Mouse (Mus musculus): ENCODE data around the gene Rab29. TPM values are rescaled to one million over a fixed set of nuclear protein-coding genes. Genes with fewer than 3 reads are reported as not detected.

Gene Rab29
- total and polyA plus RNA-seq, 2 experiments from 2014 or later, result 14.7 to 18.8 TPM

GRCm38 (mm10) chr1:131829279-131829678 is 37.7 kb upstream of the Rab29 start:
- Histone ChIP-seq H3K27me3 (ENCODE audit: control insufficient read depth, insufficient read depth, low read length) (no peaks in the 10 kb centered on the region), H3K4me1 (ENCODE audit: control insufficient read depth, insufficient read depth) (peaks cover 23% of the 10 kb centered on the region), H3K36me3 (replicated peaks; ENCODE audit: control insufficient read depth, insufficient read depth, low read length) (peaks cover 30% of the 10 kb centered on the region), H3K4me3 (ENCODE audit: low read depth, low read length) (peak overlapping the region; percentile 83), H3K9ac (replicated peaks; ENCODE audit: low read depth, low read length) (peak overlapping the region; percentile 81), H3K4me2 (ENCODE audit: low read depth, low read length) (peak overlapping the region; percentile 85), H3K27ac (ENCODE audit: low read depth) (no peak overlapping the region), H3K9me3 (replicated peaks; ENCODE audit: control insufficient read depth, low read length) (no peaks in the 10 kb centered on the region)
- ATAC-seq (ENCODE audit: insufficient read depth, low read depth) (no peak), DNase-seq (ENCODE audit: low spot score) (no peak)
- 40% methylated on average over 5 of the region's 5 CpGs for WGBS
- TF ChIP-seq EP300 (IDR thresholded peaks at IDR 0.05; ENCODE audit: low read depth) (no peak), CTCF (IDR thresholded peaks at IDR 0.05; ENCODE audit: low read depth) (no peak)

GRCm38 (mm10) chr1:131830561-131830960 is 36.5 kb upstream of the Rab29 start:
- Histone ChIP-seq H3K36me3 (replicated peaks; ENCODE audit: control insufficient read depth, insufficient read depth, low read length) (peaks cover 33% of the 10 kb centered on the region), H3K9ac (replicated peaks; ENCODE audit: low read depth, low read length) (no peak overlapping the region), H3K4me3 (ENCODE audit: low read depth, low read length) (no peak overlapping the region), H3K4me1 (ENCODE audit: control insufficient read depth, insufficient read depth) (peaks cover 23% of the 10 kb centered on the region), H3K27me3 (ENCODE audit: control insufficient read depth, insufficient read depth, low read length) (no peaks in the 10 kb centered on the region), H3K27ac (ENCODE audit: low read depth) (no peak overlapping the region), H3K9me3 (replicated peaks; ENCODE audit: control insufficient read depth, low read length) (no peaks in the 10 kb centered on the region), H3K4me2 (ENCODE audit: low read depth, low read length) (no peak overlapping the region)
- no peak for DNase-seq (ENCODE audit: low spot score)
- WGBS, result 81% methylated on average over 15 of the region's 15 CpGs
- TF ChIP-seq CTCF (IDR thresholded peaks at IDR 0.05; ENCODE audit: low read depth) (no peak), EP300 (IDR thresholded peaks at IDR 0.05; ENCODE audit: low read depth) (no peak)
- ATAC-seq (ENCODE audit: insufficient read depth, low read depth), result no peak

GRCm38 (mm10) chr1:131830971-131831641 is 35.9 kb upstream of the Rab29 start:
- Histone ChIP-seq H3K4me2 (ENCODE audit: low read depth, low read length) (no peak overlapping the region), H3K27me3 (ENCODE audit: control insufficient read depth, insufficient read depth, low read length) (no peaks in the 10 kb centered on the region), H3K9ac (replicated peaks; ENCODE audit: low read depth, low read length) (no peak overlapping the region), H3K4me3 (ENCODE audit: low read depth, low read length) (no peak overlapping the region), H3K4me1 (ENCODE audit: control insufficient read depth, insufficient read depth) (peaks cover 23% of the 10 kb centered on the region), H3K9me3 (replicated peaks; ENCODE audit: control insufficient read depth, low read length) (no peaks in the 10 kb centered on the region), H3K36me3 (replicated peaks; ENCODE audit: control insufficient read depth, insufficient read depth, low read length) (peaks cover 33% of the 10 kb centered on the region), H3K27ac (ENCODE audit: low read depth) (no peak overlapping the region)
- TF ChIP-seq EP300 (IDR thresholded peaks at IDR 0.05; ENCODE audit: low read depth) (no peak), CTCF (IDR thresholded peaks at IDR 0.05; ENCODE audit: low read depth) (no peak)
- 76% methylated on average over 8 of the region's 8 CpGs for WGBS
- DNase-seq (ENCODE audit: low spot score), result no peak
- ATAC-seq (ENCODE audit: insufficient read depth, low read depth), result no peak

- 87% methylated on average over 3 of the region's 3 CpGs for WGBS
- no peak overlapping the region for H3K9ac ChIP-seq (replicated peaks; ENCODE audit: low read depth, low read length)
- DNase-seq (ENCODE audit: low spot score) (no peak), ATAC-seq (ENCODE audit: insufficient read depth, low read depth) (no peak)
- no peaks in the 10 kb centered on the region for H3K27me3 ChIP-seq (ENCODE audit: control insufficient read depth, insufficient read depth, low read length)
- peaks cover 11% of the 10 kb centered on the region for H3K4me1 ChIP-seq (ENCODE audit: control insufficient read depth, insufficient read depth)
- H3K4me2 ChIP-seq (ENCODE audit: low read depth, low read length), result no peak overlapping the region
- H3K4me3 ChIP-seq (ENCODE audit: low read depth, low read length), result no peak overlapping the region
- no peak overlapping the region for H3K27ac ChIP-seq (ENCODE audit: low read depth)
- H3K9me3 ChIP-seq (replicated peaks; ENCODE audit: control insufficient read depth, low read length), result no peaks in the 10 kb centered on the region
- peaks cover 52% of the 10 kb centered on the region for H3K36me3 ChIP-seq (replicated peaks; ENCODE audit: control insufficient read depth, insufficient read depth, low read length)
- TF ChIP-seq EP300 (IDR thresholded peaks at IDR 0.05; ENCODE audit: low read depth) (no peak), CTCF (IDR thresholded peaks at IDR 0.05; ENCODE audit: low read depth) (no peak)
Measured at GRCm38 (mm10) chr1:131837035-131837434, 30.0 kb upstream of the Rab29 start.

- Histone ChIP-seq H3K4me3 (ENCODE audit: low read depth, low read length) (no peak overlapping the region), H3K9ac (replicated peaks; ENCODE audit: low read depth, low read length) (no peak overlapping the region), H3K27me3 (ENCODE audit: control insufficient read depth, insufficient read depth, low read length) (no peaks in the 10 kb centered on the region), H3K4me2 (ENCODE audit: low read depth, low read length) (no peak overlapping the region), H3K4me1 (ENCODE audit: control insufficient read depth, insufficient read depth) (peaks cover 10% of the 10 kb centered on the region), H3K27ac (ENCODE audit: low read depth) (no peak overlapping the region), H3K9me3 (replicated peaks; ENCODE audit: control insufficient read depth, low read length) (no peaks in the 10 kb centered on the region), H3K36me3 (replicated peaks; ENCODE audit: control insufficient read depth, insufficient read depth, low read length) (peaks cover 55% of the 10 kb centered on the region)
- DNase-seq (ENCODE audit: low spot score) (no peak), ATAC-seq (ENCODE audit: insufficient read depth, low read depth) (no peak)
- WGBS, result 73% methylated on average over 5 of the region's 5 CpGs
- no peak for TF ChIP-seq CTCF (IDR thresholded peaks at IDR 0.05; ENCODE audit: low read depth)
- TF ChIP-seq EP300 (IDR thresholded peaks at IDR 0.05; ENCODE audit: low read depth), result no peak
Measured at GRCm38 (mm10) chr1:131838542-131838941, 28.5 kb upstream of the Rab29 start.

GRCm38 (mm10) chr1:131839279-131839678 is 27.7 kb upstream of the Rab29 start:
- Histone ChIP-seq H3K27me3 (ENCODE audit: control insufficient read depth, insufficient read depth, low read length) (no peaks in the 10 kb centered on the region), H3K4me3 (ENCODE audit: low read depth, low read length) (no peak overlapping the region), H3K4me1 (ENCODE audit: control insufficient read depth, insufficient read depth) (peaks cover 10% of the 10 kb centered on the region), H3K4me2 (ENCODE audit: low read depth, low read length) (no peak overlapping the region), H3K9me3 (replicated peaks; ENCODE audit: control insufficient read depth, low read length) (no peaks in the 10 kb centered on the region), H3K36me3 (replicated peaks; ENCODE audit: control insufficient read depth, insufficient read depth, low read length) (peaks cover 61% of the 10 kb centered on the region), H3K9ac (replicated peaks; ENCODE audit: low read depth, low read length) (no peak overlapping the region), H3K27ac (ENCODE audit: low read depth) (no peak overlapping the region)
- ATAC-seq (ENCODE audit: insufficient read depth, low read depth), result no peak
- 57% methylated on average over 2 of the region's 2 CpGs for WGBS
- TF ChIP-seq EP300 (IDR thresholded peaks at IDR 0.05; ENCODE audit: low read depth), result no peak
- TF ChIP-seq CTCF (IDR thresholded peaks at IDR 0.05; ENCODE audit: low read depth), result no peak
- no peak for DNase-seq (ENCODE audit: low spot score)
